ENCODE assay signal across 8 mouse cellular contexts in genomic region chr19:17011261-17011995, GRCm38 (mm10). TPM values are rescaled to one million over a fixed set of nuclear protein-coding genes. Genes with fewer than 3 reads are reported as not detected.
DNase-seq lines count a peak whose midpoint lies in the region; ATAC-seq lines count a peak whose summit lies in the region.

No protein-coding gene starts in this region.

- peak; percentile 69; the same call in 1 of the 2 replicates for ATAC-seq in forebrain, embryonic 12.5 days (ENCODE audit: low FRiP score)

- no peak overlapping the region for H3K4me2 ChIP-seq in forebrain, embryonic 12.5 days

- no peak for DNase-seq in forebrain, embryonic 10.5 days (ENCODE audit: extremely low spot score, low spot score)
- DNase-seq in urinary bladder, adult 18-20 months (ENCODE audit: low spot score in 2 of 2) = peak; percentile 39 to 45
- no peak for DNase-seq in urinary bladder, postnatal 10 days (ENCODE audit: low spot score)
- DNase-seq in heart, adult 8-10 months (ENCODE audit: low spot score) = peak; percentile 55
- peak; percentile 38 for DNase-seq in layer of hippocampus, adult 11-12 months (ENCODE audit: low spot score)
- DNase-seq in lung, postnatal 36 days = peak; percentile 93
- no peak for DNase-seq in B cell, adult 2 months

- no peak overlapping the region for H3K9ac ChIP-seq in forebrain, embryonic 12.5 days

- H3K27ac ChIP-seq in forebrain, embryonic 12.5 days = no peak overlapping the region
- H3K27ac ChIP-seq in forebrain, embryonic 10.5 days = no peak overlapping the region

- H3K36me3 ChIP-seq in forebrain, embryonic 12.5 days (replicated peaks) = no peaks in the 10 kb centered on the region
- no peaks in the 10 kb centered on the region for H3K36me3 ChIP-seq in forebrain, embryonic 10.5 days (replicated peaks)

- peaks cover 9% of the 10 kb centered on the region for H3K4me1 ChIP-seq in forebrain, embryonic 12.5 days
- H3K4me1 ChIP-seq in forebrain, embryonic 10.5 days = peaks cover 7% of the 10 kb centered on the region

- no peaks in the 10 kb centered on the region for H3K9me3 ChIP-seq in forebrain, embryonic 12.5 days
- no peaks in the 10 kb centered on the region for H3K9me3 ChIP-seq in forebrain, embryonic 10.5 days

- 46% methylated on average over 6 of the region's 6 CpGs for WGBS in forebrain, embryonic 12.5 days
- whole genome bisulfite sequencing in forebrain, embryonic 10.5 days = 75% methylated on average over 6 of the region's 6 CpGs

- 0 out of 2 replicates have a peak, but pooled peaks cover 3% of the 10 kb centered on the region for H3K27me3 ChIP-seq in forebrain, embryonic 12.5 days
- no peaks in the 10 kb centered on the region for H3K27me3 ChIP-seq in forebrain, embryonic 10.5 days (ENCODE audit: poor library complexity, severe bottlenecking)

- H3K4me3 ChIP-seq in forebrain, embryonic 12.5 days (replicated peaks) = no peak overlapping the region
- H3K4me3 ChIP-seq in forebrain, embryonic 10.5 days = no peak overlapping the region

RNA-seq across cellular contexts. Expression of gene Prune2, which starts 55.5 kb away (rescaled TPM):
- 1.5 and 2.8 TPM in 2 replicates for polyA plus RNA-seq in forebrain, embryonic 12.5 days (2016; fragmentation: Nextera tagmentation; extraction: Ambion mirVana)
- 1.5 TPM in 2 replicates for polyA plus RNA-seq in forebrain, embryonic 10.5 days (2016; fragmentation: Nextera tagmentation; extraction: Ambion mirVana)
- total RNA-seq in heart, adult 8-10 months (2022) = 10 to 100 TPM; 75.4 to 98.4 (median 87.2) TPM

Comparison
In these comparisons a context has a peak if more than half of its experiments do, and no peak if none do; other contexts are left out.
1. DNase-seq: peak in urinary bladder, adult 18-20 months (2 of 2), heart, adult 8-10 months (single experiment), layer of hippocampus, adult 11-12 months (single experiment) and lung, postnatal 36 days (single experiment); none in forebrain, embryonic 10.5 days (single experiment), urinary bladder, postnatal 10 days (single experiment) and B cell, adult 2 months (0 of 2).